Mouse (Mus musculus) liver, adult 2 months (tissue): ENCODE measurements around the gene Mark2.

Experiments used
- CTCF ChIP-seq: fragments of 200-500 bp; IDR thresholded peaks from 2 replicates; pipeline ENCODE4 v1.5.1; 2011; ENCODE audit warnings: low read depth, low read length, control low read depth
- POLR2A ChIP-seq: fragments of 200-500 bp; IDR thresholded peaks from 2 replicates; pipeline ENCODE4 v1.6.1; 2011; ENCODE audit warnings: low read length, control low read depth; ENCODE audit not compliant: insufficient read depth; ENCODE audit errors: extremely low read depth

GRCm38 (mm10) chr19:7294098-7294876 is 47.4 kb downstream of the Mark2 start:
- TF ChIP-seq POLR2A (no peak), CTCF (no peak)
